Mouse (Mus musculus) G1E (cell line): ENCODE results near the gene Ctdsp2. TPM values are rescaled to one million over a fixed set of nuclear protein-coding genes. Genes with fewer than 3 reads are reported as not detected.
A peak's percentile ranks its signal among the peaks of the same experiment; 100 is the strongest.

Experiments
- ATAC-seq: 2 replicates; pipeline ENCODE4 v1.8.0; 2016; ENCODE audit warnings: mild to moderate bottlenecking; ENCODE audit not compliant: insufficient number of reproducible peaks, poor library complexity, low FRiP score, severe bottlenecking; ENCODE audit errors: extremely low read depth
- DNase-seq: peaks from one replicate; pipeline ENCODE4 v3.0.0; 2012; ENCODE audit warnings: low spot score
- H3K27me3 ChIP-seq: 2 replicates; pipeline ENCODE4 v1.6.1; 2012; ENCODE audit warnings: mild to moderate bottlenecking, low read length, inconsistent platforms; ENCODE audit not compliant: insufficient read depth
- H3K36me3 ChIP-seq: replicated peaks from 2 replicates; pipeline ENCODE3; 2012; ENCODE audit warnings: mild to moderate bottlenecking, inconsistent platforms
- H3K4me1 ChIP-seq: 2 replicates; pipeline ENCODE4 v1.6.1; 2012; ENCODE audit warnings: low read depth, low read length, inconsistent platforms, mixed read lengths; ENCODE audit not compliant: insufficient read depth
- H3K4me3 ChIP-seq: 2 replicates; pipeline ENCODE4 v1.5.1; 2012; ENCODE audit warnings: low read depth, mild to moderate bottlenecking, inconsistent platforms, low read length, moderate library complexity, mixed read lengths
- H3K9me3 ChIP-seq: replicated peaks from 2 replicates; pipeline ENCODE4 v1.6.1; 2012; ENCODE audit warnings: inconsistent platforms
- CTCF ChIP-seq: IDR thresholded peaks from 2 replicates; pipeline ENCODE4 v1.5.1; 2012; ENCODE audit warnings: low read depth, low read length, inconsistent platforms, mixed read lengths
- GATA1 ChIP-seq: IDR thresholded peaks from 2 replicates; pipeline ENCODE4 v1.6.1; 2012; ENCODE audit warnings: borderline replicate concordance, low read length, inconsistent platforms, mixed read lengths
- GATA2 ChIP-seq: IDR thresholded peaks from 2 replicates; pipeline ENCODE4 v1.6.1; 2012; ENCODE audit warnings: low read depth, low read length, inconsistent platforms, borderline replicate concordance
- POLR2AphosphoS5 ChIP-seq: IDR thresholded peaks from 2 replicates; pipeline ENCODE4 v1.6.1; 2012; ENCODE audit warnings: low read depth, low read length, inconsistent platforms; ENCODE audit not compliant: insufficient replicate concordance
- TAL1 ChIP-seq: conservative IDR thresholded peaks from 2 replicates; pipeline ENCODE4 v1.6.1; 2012; ENCODE audit warnings: low read depth, low read length, inconsistent platforms, mixed read lengths
- polyA plus RNA-seq: library from polyadenylated mRNA; stranded (reverse); fragments of >175 nt; gene quantifications from 2 replicates; pipeline ENCODE4 v1.2.3, GENCODE M21; 2012
- total RNA-seq, 2 experiments: library from RNA; stranded (forward) in 1 of 2; stranded (reverse) in 1 of 2; fragments of 200-1000 nt in 1 of 2; fragments of >200 nt in 1 of 2; fragmentation: Nextera tagmentation in 1 of 2; gene quantifications; 2 replicates each; pipeline ENCODE4 v1.2.3; 2014 to 2017

Gene Ctdsp2
- total and polyA plus RNA-seq, 3 experiments: 30.2 to 162 (median 81.4) TPM

DNA sequence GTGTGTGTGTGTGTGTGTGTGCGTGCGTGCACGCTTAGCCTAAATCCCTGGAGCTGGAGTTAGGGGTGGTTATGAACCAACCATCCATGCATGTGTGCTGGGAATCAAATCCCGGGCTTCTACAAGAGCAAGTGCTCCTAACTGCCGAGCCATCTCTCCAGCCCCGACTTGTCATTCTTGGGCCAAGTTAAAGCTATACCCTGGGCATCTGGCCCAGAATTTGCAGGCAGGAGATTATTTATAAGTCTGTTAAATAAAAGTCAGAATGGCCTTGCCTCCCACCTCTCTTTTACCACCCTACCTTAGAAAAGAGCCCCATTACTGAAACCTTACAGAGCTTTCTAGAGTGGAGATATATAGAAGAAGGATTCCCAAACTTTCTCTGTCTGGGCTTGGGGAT is 2.8 kb upstream of the Ctdsp2 start:
- DNase-seq (no peak), ATAC-seq (no peak)
- H3K4me3 ChIP-seq: no peak overlapping the region
- H3K9me3 ChIP-seq: no peaks in the 10 kb centered on the region
- H3K27me3 ChIP-seq: peaks cover 54% of the 10 kb centered on the region
- H3K36me3 ChIP-seq: peaks cover 6% of the 10 kb centered on the region
- peaks cover 31% of the 10 kb centered on the region for H3K4me1 ChIP-seq
- TF ChIP-seq TAL1: no peak
- TF ChIP-seq CTCF: no peak
- TF ChIP-seq GATA2: no peak

DNA sequence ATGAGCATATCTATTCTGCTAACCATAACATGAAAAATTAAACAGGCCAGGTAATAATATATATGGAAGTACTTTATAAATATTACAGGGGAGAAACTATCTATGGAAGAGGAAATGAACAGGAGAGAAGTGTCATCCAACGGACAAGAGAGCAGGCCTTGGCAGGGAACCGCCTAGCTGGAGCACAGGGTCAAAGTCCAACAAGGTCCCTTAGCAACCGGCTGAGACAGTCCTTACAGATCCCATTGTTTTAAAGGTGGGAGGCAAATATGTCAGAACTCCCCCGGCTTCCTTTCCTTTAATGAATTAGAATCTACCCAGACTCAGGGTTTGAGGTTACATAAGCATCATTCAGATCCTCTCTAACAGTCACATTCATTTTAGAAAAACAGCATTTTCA is 1.4 kb upstream of the Ctdsp2 start:
- ATAC-seq (no peak), DNase-seq (no peak)
- Histone ChIP-seq H3K36me3 (peaks cover 16% of the 10 kb centered on the region), H3K27me3 (peaks cover 44% of the 10 kb centered on the region), H3K4me1 (peaks cover 38% of the 10 kb centered on the region), H3K4me3 (no peak overlapping the region), H3K9me3 (no peaks in the 10 kb centered on the region)
- no peak for TF ChIP-seq GATA1
- no peak for TF ChIP-seq POLR2AphosphoS5
- TF ChIP-seq CTCF: no peak
- TF ChIP-seq GATA2: no peak
- no peak for TF ChIP-seq TAL1

DNA sequence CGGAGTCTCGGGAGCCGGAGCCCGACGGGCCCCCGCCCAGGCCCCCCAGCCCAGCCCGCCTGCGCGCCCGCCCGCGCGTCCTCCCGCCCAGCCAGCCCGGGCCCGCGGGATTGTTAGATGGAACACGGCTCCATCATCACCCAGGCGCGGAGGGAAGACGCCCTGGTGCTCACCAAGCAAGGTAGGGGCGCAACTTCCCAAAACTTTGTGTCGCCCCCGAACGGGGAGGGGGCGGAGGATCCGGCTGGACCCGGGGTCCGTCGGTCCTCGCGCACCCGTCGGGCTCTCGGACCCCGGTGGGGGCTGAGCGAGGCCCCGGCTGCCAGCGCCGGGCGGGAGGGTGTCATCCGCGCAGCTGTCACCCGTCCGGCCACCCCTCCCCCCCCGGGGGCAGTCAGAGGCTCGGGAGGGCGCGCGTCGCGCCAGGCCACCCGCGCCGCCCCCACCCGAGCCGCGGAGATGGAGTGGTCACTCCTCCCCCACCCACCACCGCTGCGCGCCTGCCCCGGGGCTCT is 661 bp downstream of the Ctdsp2 start:
- Histone ChIP-seq H3K36me3 (peaks cover 36% of the 10 kb centered on the region), H3K9me3 (no peaks in the 10 kb centered on the region), H3K4me3 (peak overlapping the region; percentile 87), H3K27me3 (peaks cover 28% of the 10 kb centered on the region), H3K4me1 (peaks cover 53% of the 10 kb centered on the region)
- ATAC-seq: no peak
- TF ChIP-seq GATA1 (no peak), CTCF (no peak), GATA2 (no peak), POLR2AphosphoS5 (no peak), TAL1 (no peak)
- peak; percentile 68 for DNase-seq

DNA sequence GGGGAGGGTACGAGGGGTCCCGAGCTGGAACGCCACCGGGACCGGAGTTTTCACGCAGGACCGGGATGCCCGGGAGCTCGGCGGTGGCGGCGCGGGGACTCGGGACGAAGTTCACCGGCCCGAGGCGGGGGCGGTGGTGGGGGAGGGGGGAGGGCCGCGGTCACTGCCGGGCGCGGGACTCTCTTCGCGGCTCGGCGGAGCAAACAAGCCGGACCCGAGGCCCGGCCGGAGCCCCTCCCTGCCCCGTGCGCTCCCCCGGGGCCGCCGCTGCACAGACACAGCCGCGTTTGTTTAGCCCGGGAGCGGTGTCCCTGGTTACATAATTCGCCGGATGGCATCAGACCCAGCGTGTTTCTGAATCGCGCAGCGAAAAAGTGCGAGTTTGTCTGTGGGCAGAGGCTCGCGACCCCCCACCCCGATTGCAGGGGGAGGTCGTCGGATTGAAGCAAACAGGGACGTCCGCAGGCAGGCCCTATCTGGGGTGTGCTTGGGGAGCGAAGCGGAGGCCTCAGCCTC is 1.2 kb downstream of the Ctdsp2 start:
- DNase-seq: peak; percentile 52
- peaks cover 41% of the 10 kb centered on the region for H3K36me3 ChIP-seq
- no peak for ATAC-seq
- no peaks in the 10 kb centered on the region for H3K9me3 ChIP-seq
- TF ChIP-seq POLR2AphosphoS5 (no peak), CTCF (no peak), GATA1 (no peak), GATA2 (no peak), TAL1 (no peak)
- peaks cover 58% of the 10 kb centered on the region for H3K4me1 ChIP-seq
- H3K27me3 ChIP-seq: peaks cover 25% of the 10 kb centered on the region
- H3K4me3 ChIP-seq: peak overlapping the region; percentile 87

DNA sequence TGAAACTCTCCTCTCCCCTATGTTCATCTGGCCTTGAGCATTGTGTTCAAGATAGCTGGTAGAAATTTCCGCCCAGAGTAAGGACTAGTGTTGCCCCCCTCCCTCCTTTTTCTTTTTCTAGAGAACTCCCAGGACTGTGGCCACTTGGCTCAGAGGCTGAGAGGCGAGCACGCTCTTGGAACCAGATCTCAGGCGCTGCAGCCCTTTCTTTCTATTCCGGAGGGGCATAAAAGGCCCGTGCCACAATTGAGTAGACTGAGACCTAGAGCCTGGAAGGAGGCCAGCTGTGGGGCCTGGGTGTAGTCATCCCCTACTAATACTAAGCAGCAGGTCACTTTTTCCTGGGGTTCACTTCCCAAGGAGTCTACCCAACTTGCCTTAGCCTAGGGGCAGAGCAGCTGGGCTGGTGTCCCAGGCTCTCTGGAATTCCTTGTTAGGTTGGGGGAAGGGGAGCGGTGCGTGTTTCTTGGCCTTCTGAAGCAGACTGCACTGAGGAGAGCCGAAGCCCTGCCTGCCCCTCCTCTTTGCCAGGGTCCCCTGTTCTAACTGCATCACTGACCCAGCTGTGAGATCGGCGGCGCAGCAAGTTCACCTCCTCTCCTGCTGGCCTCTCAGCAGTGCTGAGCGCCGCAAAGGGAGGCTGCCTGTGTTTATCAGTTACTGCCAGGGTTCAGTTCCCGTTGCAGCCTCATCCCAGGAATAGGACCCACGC is 1.9 kb downstream of the Ctdsp2 start:
- ATAC-seq (no peak), DNase-seq (no peak)
- peaks cover 58% of the 10 kb centered on the region for H3K4me1 ChIP-seq
- H3K4me3 ChIP-seq: peak overlapping the region; percentile 87
- peaks cover 47% of the 10 kb centered on the region for H3K36me3 ChIP-seq
- H3K27me3 ChIP-seq: peaks cover 20% of the 10 kb centered on the region
- H3K9me3 ChIP-seq: no peaks in the 10 kb centered on the region
- TF ChIP-seq GATA2: no peak
- no peak for TF ChIP-seq CTCF
- TF ChIP-seq TAL1: no peak
- TF ChIP-seq POLR2AphosphoS5: no peak
- no peak for TF ChIP-seq GATA1

DNA sequence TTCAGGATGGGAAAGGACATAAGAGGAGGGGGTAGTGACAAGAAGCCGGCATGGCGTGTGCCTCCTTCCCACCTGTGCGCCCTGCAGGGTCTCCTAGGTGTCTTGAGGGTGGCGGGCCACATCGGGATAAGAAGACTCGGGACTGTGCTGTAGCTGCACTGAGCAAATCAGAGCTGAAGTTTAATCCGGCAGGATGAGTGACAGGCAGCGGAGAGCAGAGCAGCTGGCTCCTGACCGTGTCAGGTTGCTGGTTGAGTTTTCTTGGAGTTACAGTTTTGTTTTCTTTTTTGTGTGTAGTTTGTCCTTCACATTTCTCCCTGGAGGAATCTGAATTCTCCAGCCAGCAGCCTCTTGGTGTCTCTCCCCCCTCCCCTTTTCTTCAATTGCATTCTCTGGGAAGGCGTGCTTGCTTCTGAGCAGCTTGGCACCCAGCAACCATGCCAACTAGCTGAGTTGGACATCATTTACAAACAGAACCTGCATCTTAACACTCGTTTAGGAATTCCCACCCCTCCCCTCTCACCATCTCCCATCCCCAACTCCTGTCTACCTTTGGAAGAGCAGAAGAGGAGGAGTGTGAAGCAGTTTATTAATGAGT is 2.5 kb downstream of the Ctdsp2 start:
- TF ChIP-seq POLR2AphosphoS5: no peak
- no peak for TF ChIP-seq GATA1
- no peak for TF ChIP-seq GATA2
- no peak for TF ChIP-seq TAL1
- TF ChIP-seq CTCF: no peak
- DNase-seq (no peak), ATAC-seq (no peak)
- peaks cover 15% of the 10 kb centered on the region for H3K27me3 ChIP-seq
- H3K9me3 ChIP-seq: no peaks in the 10 kb centered on the region
- peak overlapping the region; percentile 87; the same call in 1 of the 2 replicates for H3K4me3 ChIP-seq
- H3K36me3 ChIP-seq: peaks cover 51% of the 10 kb centered on the region
- H3K4me1 ChIP-seq: peaks cover 61% of the 10 kb centered on the region
